Mouse (Mus musculus) heart, postnatal 10 days (tissue): Measurements from ENCODE around the gene Crb3. TPM values are rescaled to one million over a fixed set of nuclear protein-coding genes. Genes with fewer than 3 reads are reported as not detected.
"Not testable (repeated sequence)": the region's sequence is repeated elsewhere in the genome, so short reads cannot be mapped to it uniquely, and the experiment has no call there.

Experiments used
- DNase-seq, 2 experiments: peaks; one replicate each; pipeline ENCODE4 v3.0.0; 2021
- intact Hi-C: fragments of 180-260 bp; cut with DNase I; formaldehyde crosslinking; loops from one replicate; pipeline ENCODE4 v1.15.1; 2025
- total RNA-seq, 2 experiments: library from RNA; stranded (reverse); gene quantifications; 2 replicates each; pipeline ENCODE4 v1.2.3; 2021

Crb3 gene
- under 1 TPM; 0.35 to 0.57 TPM for total RNA-seq

- intact Hi-C loops: no loop called here
- peak; percentile 75 for DNase-seq
Measured at GRCm38 (mm10) chr17:57058891-57059485, at the start of gene Crb3. Gene Crb3 (plus strand): TSS chr17:57059105.

DNA sequence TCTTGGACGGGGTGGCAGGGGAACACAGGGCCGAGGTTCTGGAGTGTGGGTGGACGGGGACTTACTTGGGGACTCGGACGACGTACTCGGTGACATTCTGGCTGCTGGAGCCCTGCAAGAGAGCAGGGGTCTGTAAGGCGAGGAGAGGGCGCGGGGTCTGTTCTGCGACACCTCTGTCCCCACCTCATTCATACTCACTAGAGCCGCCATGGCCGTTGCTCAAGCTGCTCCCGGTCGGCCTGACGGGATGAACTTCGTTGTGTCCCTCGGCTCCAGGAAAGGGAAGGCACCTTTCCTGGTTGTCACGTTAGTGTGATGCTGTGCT, 48.0 kb upstream of the Crb3 start:
- DNase-seq: no peak
- intact Hi-C loops: no loop called here

DNA sequence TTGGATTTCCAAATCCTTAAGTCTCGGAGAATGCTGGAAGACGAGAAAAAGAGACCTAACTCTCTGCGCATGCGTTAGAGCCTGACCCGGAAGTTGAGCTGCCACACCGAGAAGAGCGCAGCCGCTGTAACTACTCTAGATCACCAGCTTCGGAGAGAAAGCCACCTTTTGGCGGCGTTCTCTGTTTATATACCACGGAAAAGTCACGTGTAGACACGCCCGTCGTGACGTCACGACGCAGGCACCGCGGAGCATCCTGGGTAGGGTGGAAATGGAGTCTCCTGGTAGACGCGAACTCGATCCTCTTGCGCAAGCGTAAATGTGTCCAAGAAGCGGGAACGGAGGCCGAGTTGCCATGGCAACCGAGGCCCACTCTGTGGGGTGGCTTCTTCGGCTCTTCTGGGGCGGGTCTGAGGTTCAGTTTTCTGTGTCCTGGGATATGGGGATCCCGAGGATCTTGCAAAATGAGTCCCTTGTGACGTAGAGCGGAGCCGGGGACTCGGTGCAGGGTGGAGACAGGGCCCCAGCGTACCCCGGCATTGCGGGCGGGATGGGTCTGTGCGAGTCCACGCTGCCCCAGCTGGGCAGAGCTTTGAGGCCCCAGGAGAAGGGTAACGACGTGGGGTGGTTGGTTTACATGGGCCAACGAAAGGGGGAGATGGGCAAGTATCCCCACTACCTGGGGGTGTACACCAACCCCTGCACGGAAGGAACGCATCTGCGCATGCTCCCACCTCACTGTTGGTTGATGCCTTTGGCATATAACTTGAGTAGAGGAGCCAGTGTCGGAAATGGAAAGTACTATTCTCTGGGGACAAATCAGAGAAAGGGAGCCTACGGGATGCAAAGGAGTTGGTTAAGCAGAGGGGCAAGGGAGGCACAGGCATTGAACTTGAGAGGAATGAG, 47.4 kb upstream of the Crb3 start, which contains the start of the genes Gtf2f1 and Gm17949:
Gtf2f1 (minus strand) TSS at position 53 of the 906 bp plus-strand sequence.
Gm17949 (plus strand) TSS at position 234 of the 906 bp plus-strand sequence.
- intact Hi-C loops: loop anchor here (2.0 kb wide), 1 partner anchor 19 kb away; the partner anchor contains the start of gene Khsrp
- DNase-seq: peak; percentile 94 to 96

DNA sequence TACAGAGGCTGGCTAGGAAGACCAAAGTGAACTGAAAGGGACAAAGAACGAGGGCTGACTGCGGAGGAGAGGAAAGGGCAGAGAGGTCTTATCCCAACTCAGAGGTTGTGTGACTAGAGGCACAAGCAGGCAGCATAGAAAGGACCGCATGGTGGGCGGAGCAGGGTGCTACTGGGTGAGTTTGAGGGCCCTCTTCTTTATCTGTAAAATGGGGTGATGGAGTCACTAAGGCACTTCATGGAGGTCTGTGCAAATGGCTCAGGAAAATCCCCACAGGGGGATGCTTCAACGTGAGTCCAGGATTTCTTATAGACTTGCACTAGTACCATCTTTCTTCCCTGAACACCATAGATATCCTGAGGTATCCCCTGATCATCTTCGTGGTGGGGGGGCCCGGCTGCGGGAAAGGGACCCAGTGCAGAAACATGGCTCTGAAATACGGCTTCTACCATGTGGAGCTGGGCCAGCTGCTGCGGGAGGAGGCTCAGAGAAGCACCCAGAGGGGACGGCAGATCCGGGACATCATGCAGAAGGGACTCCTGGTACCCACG, 46.6 kb upstream of the Crb3 start:
- intact Hi-C loops: loop anchor here (2.0 kb wide), 1 partner anchor 18 kb away; the partner anchor contains the start of gene Khsrp

GRCm38 (mm10) chr17:57019693-57020092, 39.2 kb upstream of the Crb3 start:
- no peak for DNase-seq
- intact Hi-C loops: no loop called here

More for the DNA sequence above, 46.6 kb upstream of the Crb3 start:
- no peak for DNase-seq

DNA sequence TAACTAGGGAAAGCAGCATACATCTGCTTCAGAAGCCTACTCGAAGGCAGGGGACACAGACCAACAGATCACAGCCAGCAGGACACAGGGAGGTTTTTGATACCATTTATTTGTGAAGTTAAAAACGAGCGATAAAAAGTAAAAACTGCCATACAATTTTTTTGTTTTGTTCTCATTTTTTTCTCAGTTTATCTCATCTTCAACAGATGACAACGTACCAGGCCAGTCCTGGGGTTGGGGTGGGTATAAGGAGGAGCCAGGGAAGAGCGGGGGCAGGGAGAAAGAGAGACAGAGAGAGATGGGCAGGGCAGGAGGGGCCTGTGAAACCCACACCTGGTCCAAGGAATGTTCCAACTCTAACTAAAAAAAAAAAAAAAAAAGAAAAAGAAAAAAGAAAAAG, 37.9 kb upstream of the Crb3 start:
- intact Hi-C loops: no loop called here
- DNase-seq: no peak

- DNase-seq: no peak
- intact Hi-C loops: no loop called here
Measured at GRCm38 (mm10) chr17:57027471-57027870, 31.4 kb upstream of the Crb3 start.

- DNase-seq: peak in 1 of 2 experiments; percentile 27
- intact Hi-C loops: loop anchor here (2.0 kb wide), 1 partner anchor 17 kb away; no protein-coding TSS in a partner anchor
Measured at GRCm38 (mm10) chr17:57029691-57030090, 29.2 kb upstream of the Crb3 start.

DNA sequence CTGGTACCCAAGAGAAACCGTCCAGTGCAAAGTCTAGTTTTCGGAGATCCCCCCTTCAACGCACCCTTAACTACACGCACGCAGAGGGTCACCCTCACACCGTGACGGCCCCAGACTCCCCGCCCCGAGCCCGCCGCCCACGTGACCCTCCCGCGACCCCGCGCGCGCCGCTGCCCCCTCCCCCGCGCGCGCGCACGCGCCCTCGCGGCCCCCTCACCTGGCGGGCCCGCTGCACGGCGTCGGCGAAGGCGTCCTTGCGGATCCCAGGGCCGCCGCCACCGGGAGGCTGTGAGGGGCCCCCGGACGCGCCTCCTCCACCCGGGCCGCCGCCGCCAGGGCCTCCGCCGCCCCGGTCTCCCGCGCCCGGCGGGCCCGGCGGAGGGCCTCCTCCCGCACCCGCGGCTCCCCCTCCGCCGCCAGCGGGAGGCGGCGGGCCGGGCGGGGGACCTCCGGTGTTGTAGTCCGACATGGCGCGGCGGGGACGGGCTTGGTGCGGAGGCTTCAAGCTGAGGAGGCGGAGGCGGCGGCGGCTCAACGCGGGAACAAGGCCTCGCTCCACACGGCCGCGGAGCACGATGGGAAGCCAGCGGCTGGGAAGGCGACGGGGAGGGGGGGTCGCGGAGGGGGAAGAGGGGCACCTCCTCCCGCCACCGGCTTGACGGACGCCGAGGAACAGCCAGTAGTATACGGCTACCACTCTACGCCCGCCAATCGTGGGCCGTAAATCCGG, 27.8 kb upstream of the Crb3 start, which contains the start of gene Khsrp:
Khsrp (minus strand) TSS at position 592 of the 730 bp plus-strand sequence.
- DNase-seq: peak; percentile 56 to 64
- intact Hi-C loops: loop anchor here (2.0 kb wide), 1 partner anchor 18 kb away; no protein-coding TSS in a partner anchor

DNA sequence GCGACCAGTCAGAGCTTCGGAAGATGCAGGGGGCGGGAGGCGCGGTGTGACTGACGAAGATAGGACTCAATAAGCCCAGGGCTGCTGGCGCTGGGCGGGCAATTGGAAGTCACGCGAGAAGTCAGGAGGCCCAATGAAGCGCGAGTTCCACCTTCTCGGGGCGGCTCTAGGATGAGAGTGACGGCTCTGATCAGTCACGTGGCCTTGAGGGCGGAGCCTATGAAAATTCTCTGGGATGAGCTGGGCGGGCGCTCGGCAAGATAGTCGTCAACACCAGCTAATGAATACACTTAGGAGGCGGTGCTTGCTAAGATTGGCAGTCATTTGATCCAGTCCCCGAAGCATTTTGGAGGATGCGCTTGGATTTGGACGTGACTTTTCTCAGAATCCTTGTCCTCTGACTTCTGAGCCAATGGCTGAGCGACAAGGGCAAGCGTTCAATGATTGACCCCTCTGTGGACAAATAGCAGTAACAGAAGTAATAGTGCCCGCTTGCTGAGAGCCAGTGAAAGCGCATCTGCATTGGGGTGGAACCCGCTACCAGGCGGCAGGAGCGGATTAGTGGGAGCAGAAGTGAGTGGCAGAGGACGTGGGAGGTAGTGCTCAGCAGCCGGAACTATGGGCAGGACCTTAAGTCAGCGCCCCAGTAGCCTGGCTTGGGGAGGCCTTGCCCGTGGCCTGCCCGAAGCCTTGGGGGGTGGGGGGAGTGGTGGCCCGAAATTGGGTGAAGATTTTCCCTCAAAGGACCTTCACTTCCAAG, 27.1 kb upstream of the Crb3 start:
- peak; percentile 100 for DNase-seq
- intact Hi-C loops: loop anchor here (2.0 kb wide), 2 partner anchors 19 to 29 kb away; no protein-coding TSS in a partner anchor

DNA sequence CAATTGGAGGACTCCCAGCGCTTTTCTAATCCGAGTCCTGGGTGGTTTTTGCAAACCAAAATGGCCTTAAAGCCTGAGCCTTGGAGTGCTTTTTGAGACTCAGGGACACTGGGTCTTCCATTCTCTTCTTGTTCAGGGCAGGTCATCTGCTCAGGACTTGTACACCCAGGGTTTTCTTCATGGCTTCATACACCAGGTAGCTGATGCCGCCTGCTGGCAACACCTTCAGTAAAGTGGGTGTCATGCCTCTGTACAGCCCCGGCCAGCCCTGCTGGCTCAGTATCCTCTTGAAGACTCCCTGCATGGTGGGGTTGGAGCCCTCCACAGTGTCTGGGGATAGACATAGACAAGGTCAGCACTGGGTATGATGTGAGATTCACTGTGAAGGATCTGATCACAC, 26.1 kb upstream of the Crb3 start:
- no peak for DNase-seq
- intact Hi-C loops: loop anchor here (2.0 kb wide), 1 partner anchor 28 kb away; no protein-coding TSS in a partner anchor

- no peak for DNase-seq
- intact Hi-C loops: no loop called here
Measured at GRCm38 (mm10) chr17:57038978-57039377, 19.9 kb upstream of the Crb3 start.

GRCm38 (mm10) chr17:57041554-57041953, 17.4 kb upstream of the Crb3 start, which contains the start of gene Slc25a41:
Gene Slc25a41 (minus strand): TSS chr17:57041654.
- DNase-seq: no peak
- intact Hi-C loops: no loop called here

GRCm38 (mm10) chr17:57047406-57047805, 11.5 kb upstream of the Crb3 start:
- intact Hi-C loops: no loop called here
- DNase-seq: no peak

GRCm38 (mm10) chr17:57048816-57049215, 10.1 kb upstream of the Crb3 start:
- intact Hi-C loops: no loop called here
- DNase-seq: no peak

GRCm38 (mm10) chr17:57051679-57052078, 7.2 kb upstream of the Crb3 start:
- intact Hi-C loops, DNase-seq: not testable (repeated sequence)

DNA sequence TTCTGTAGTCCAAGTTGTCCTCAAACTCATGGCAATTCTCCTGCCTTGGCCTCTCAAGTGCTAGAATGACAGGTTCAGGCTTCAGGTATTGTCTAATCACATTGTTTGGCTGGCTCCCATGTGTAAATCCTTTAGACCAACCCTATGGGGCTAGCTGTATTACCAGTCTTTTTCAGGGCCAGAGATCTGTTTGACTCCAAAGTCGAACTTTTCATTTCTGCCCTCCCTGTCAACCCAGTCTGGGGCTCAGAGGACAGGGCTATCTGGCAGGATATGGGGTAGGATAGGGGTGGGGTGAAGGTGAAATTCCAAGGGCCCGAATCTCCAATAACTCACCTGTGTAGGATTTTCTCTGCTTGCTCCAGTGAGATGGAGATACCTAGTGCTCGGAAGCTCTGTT, 2.7 kb upstream of the Crb3 start:
- intact Hi-C loops: no loop called here
- DNase-seq: no peak

DNA sequence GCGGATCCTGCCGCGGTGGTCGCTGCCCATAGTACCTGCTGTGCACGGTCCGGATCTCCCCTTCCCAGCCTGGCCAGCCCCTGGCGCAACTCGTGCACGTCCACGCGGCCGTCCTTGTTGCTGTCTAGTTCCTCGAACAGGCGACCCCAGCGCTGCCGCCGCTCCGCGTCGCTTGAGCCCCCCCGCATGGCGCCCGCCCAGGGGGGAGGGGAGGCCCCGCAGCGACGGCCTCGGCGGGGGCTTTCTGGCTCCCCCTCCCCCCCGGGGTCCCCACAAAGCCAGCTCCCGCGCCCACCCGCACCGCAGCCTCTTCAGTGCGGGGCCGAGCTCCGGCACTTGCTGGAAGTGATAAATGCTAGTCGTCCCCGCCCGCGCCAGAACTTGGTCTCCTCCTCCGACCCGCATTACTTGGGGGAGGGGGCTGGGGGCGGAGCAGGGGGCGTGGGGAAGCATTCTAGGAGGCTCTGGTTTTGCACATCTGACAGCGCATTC, 627 bp downstream of the Crb3 start, which contains the start of gene Slc25a23:
Slc25a23 (minus strand) TSS at position 378 of the 492 bp plus-strand sequence.
- DNase-seq: peak; percentile 73 to 80
- intact Hi-C loops: no loop called here

- intact Hi-C loops: loop anchor here (1.0 to 5.0 kb wide), 3 partner anchors 28 to 187 kb away; partner anchors contain the start of genes Gpr108 and Trip10
Measured at GRCm38 (mm10) chr17:57060231-57060801, 1.4 kb downstream of the Crb3 start.

More at GRCm38 (mm10) chr17:57060231-57060801, 1.4 kb downstream of the Crb3 start:
- DNase-seq: peak; percentile 96
